Mouse (Mus musculus) left cerebral cortex, adult 8-10 months (tissue): ENCODE measurements around the gene Uvssa. TPM values are rescaled to one million over a fixed set of nuclear protein-coding genes. Genes with fewer than 3 reads are reported as not detected.

Experiments used
- DNase-seq, 2 experiments: peaks; one replicate each; pipeline ENCODE4 v3.0.0; 2022; ENCODE audit warnings: low spot score in 2 of 2
- total RNA-seq, 4 experiments: library from RNA; stranded (reverse); gene quantifications; 2 replicates each; pipeline ENCODE4 v1.2.4; 2022

Uvssa gene
- total RNA-seq, 4 experiments from 2014 or later: 7.2 to 8.5 (median 8.0) TPM

DNA sequence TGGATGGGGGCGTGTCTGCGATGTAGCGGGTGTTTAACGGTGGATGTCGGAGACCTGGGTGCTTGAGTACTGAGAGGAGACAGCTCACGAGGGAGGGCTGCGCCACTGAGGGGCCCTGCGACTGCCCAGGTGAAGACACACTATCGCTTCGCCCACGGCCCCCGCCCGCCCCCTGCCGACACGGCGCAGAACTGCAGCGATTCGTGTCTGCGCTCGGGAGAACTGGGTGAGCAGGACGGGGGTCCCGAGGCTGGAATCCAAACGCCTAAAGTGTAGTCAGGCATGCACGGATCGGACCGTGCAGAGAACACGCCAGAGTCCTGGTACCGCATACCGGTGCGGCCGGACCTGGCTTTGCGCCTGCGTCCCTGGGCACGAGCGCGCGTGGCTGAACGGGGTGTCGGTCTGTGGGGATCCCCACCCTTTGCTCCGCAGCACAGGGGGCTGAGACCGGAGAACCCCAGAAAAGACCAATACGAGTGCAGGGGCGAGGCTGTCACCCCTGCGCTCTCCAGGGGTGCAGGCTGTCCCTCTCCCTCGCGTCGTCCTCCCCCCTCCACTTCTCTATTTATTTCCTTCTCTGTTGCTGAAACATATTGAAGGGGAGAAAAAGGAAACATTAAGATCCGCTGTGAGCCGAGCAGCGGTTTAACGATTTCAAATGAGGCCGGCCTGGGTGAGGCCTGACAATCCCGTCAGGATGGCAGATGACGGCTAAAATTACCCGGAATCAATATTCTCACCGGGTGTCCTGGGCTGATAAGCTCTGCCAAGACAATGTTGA is 64.8 kb downstream of the Uvssa start:
- DNase-seq: peak in 1 of 2 experiments; percentile 37

DNA sequence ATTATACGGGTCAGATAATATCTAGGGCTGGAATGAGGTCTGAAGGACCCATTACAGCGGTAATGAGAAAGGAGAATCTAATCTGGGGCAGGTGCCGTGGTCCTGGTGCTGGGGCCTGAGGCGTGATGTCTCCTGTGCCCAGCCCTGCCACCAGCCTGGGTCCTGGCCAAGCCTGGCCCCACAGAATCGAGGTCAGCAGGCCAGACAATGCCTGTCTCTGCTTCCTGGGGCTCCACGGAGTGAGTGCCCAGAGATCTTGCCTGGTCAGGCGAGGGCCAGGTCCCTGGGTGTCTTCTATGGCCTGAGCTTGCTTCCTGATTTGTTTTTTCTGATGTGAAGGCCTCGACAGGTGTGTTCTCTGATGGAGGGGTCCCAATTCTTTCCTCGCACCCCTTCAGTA is 65.4 kb downstream of the Uvssa start:
- no peak for DNase-seq

DNA sequence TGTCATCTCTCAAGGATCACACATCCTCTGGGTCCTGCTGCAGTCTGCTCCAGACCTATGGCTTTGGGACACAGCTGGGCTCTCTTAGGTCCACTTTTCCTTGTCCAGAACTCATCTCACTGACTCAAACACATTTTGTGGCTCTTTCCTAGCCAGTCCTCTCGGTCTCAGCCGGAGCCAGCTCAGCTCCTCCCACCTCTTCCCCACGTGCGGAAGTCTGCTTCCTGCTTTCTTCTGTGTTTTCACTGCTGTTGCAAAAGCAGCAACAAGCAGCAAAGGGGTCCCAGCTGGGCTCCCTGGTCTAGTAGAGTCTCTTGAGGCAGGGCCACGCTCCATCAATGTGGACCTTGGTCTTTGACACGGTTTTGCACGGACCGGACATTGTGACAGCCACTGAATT is 77.4 kb downstream of the Uvssa start:
- no peak for DNase-seq

DNA sequence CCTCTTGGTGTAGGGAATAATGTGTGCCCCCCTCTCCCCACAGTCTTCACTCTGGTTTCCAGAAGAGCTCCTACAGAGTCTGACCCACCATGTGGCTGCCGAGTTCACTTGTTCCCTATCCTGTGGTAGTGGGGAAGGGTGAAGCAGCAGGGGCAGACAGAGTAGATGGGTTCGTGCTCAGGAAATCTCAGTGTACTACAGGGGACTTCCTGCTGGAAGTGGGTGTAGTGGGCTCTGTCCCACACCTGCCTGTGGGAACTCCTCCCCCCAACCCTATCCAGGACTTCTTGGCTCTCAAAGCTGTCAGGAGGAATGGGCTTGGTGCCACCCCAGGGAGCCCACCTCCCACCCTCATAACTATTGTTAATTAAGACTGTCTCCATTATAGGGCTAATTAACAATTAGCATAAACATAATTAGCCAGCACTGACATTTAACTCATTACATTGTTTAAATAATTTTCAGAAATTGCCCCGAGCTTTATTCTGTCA is 79.8 kb downstream of the Uvssa start:
- no peak for DNase-seq

DNA sequence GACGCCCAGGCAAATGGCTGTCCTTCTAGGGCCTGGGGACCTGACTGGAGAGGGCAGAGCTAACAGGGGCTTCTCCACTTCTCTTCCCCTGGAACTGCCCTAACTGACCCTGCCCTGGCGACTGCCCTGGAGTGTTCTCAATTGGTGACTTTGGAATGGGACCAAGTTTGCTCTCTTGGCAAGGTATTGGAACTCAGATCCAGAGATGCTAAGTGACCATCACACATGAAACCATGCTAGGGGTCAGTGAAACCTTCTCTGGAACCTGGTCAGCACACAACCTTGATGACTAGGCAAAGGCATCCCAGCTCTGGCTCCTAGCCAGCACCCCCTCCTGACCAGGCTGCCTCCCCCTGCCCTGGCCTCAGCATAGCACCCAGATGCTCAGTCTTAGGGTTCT is 80.8 kb downstream of the Uvssa start:
- DNase-seq: no peak

DNA sequence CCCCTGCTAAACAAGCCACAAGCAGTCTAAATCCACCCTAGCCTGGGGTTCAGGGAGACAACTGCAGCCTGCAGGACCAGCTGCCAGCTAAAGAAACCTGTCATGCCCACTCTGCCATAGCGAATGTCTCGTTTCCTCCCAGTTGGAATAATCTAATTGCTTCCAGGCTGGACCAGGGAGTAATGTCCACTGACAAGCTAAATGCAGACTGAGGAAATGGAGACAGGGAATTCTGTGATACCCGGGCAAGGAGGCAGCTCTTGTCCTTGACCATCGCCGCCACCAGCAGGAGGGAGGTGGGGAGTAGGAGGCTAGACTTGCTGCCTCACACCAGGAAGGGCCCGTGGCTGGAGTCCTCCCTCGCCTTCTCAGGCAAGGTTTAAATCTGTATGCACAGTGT is 86.0 kb downstream of the Uvssa start:
- DNase-seq: no peak

DNA sequence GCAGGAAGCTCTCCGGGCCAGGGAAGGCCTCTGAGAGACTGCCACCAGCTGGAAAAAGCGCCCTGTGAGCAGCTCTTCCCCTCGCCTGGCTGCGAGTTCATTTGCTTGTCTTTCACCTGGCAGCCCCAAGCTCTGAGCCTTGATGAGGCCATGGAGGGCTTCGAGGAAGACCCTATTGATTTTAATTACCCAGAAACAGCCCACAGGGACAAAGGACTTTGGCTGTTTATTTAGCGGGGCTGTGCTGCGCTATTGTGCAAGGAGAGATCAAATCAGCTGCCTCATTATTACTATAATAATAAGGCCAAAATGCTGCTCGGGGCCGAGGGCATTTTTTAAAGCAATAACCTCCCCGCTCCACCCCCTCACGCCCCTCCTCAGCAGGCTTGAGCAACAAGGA is 87.1 kb downstream of the Uvssa start:
- DNase-seq: no peak

Other genes starting within 250 kb of the Uvssa start
- gene Spon2, start 160.1 kb upstream of the Uvssa start, total RNA-seq: under 1 TPM in 1 of 4 experiments, not detected in 3; 0.46 TPM
- gene Ctbp1, start 103.6 kb upstream of the Uvssa start, total RNA-seq: 100 to 1,000 TPM; 306 to 326 (median 313) TPM
- gene Maea, start 43.0 kb upstream of the Uvssa start, total RNA-seq: 100 to 1,000 TPM in 1 of 4 experiments, 10 to 100 TPM in 3; 91.7 to 104 (median 98.1) TPM
- not detected for gene Nkx1-1, start 55.4 kb downstream of the Uvssa start, total RNA-seq